Mouse (Mus musculus) lung, adult 2 months (tissue): ENCODE results near the gene Ripor1.

Experiments
- CTCF ChIP-seq: fragments of 200-500 bp; IDR thresholded peaks from 2 replicates; pipeline ENCODE4 v1.5.1; 2011; ENCODE audit warnings: mild to moderate bottlenecking, low read length, control low read depth; ENCODE audit not compliant: insufficient read depth
- POLR2A ChIP-seq: fragments of 200-500 bp; IDR thresholded peaks from 2 replicates; pipeline ENCODE4 v1.6.1; 2011; ENCODE audit warnings: low read depth, mild to moderate bottlenecking, control low read depth, low read length, borderline replicate concordance; ENCODE audit errors: extremely low read depth

DNA sequence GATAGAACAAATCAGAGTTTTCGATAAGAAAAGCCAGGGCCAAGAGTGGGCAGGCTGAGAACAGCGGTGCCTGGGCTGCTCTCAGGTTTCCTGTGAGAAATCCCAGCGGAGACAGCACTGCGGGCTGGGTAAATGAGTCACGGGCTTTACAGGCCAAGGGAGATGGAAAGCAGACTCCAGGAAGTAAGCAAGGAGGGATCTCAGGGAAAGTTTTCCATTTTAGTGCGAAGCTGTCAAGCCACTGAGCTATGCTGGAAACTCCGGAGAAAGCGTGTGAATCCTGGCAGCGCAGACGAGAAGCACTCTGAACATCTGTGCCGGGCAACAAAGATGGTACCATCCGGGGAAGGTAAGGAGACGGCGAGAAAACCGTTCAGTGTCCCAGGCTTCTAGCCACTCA, 11.2 kb upstream of the Ripor1 start:
- TF ChIP-seq CTCF (no peak), POLR2A (no peak)
